In genomic region chr5:107868905-107869424, GRCm38 (mm10) we compare ENCODE assay signal across 8 mouse cellular contexts. TPM values are rescaled to one million over a fixed set of nuclear protein-coding genes. Genes with fewer than 3 reads are reported as not detected.
A peak's percentile ranks its signal among the peaks of the same experiment; 100 is the strongest.
DNase-seq lines count a peak whose midpoint lies in the region; ATAC-seq lines count a peak whose summit lies in the region.

No protein-coding gene starts in this region.

- under 1% methylated on average over 58 of the region's 58 CpGs for WGBS in embryonic facial prominence, embryonic 11.5 days
- under 1% methylated on average over 58 of the region's 58 CpGs for WGBS in midbrain, embryonic 11.5 days

- peak; percentile 99 for ATAC-seq in embryonic facial prominence, embryonic 11.5 days (replicated peaks; ENCODE audit: insufficient number of reproducible peaks, low FRiP score, low TSS enrichment, low read depth)
- ATAC-seq in midbrain, embryonic 11.5 days (ENCODE audit: low FRiP score), result peak; percentile 99

- no peaks in the 10 kb centered on the region for H3K9me3 ChIP-seq in embryonic facial prominence, embryonic 11.5 days (replicated peaks; ENCODE audit: control insufficient read depth, low read length)
- no peaks in the 10 kb centered on the region for H3K9me3 ChIP-seq in midbrain, embryonic 11.5 days (ENCODE audit: control insufficient read depth, low read length)

- peak overlapping the region; percentile 95 for H3K9ac ChIP-seq in embryonic facial prominence, embryonic 11.5 days (replicated peaks; ENCODE audit: low read length)
- peak overlapping the region; percentile 77 for H3K9ac ChIP-seq in midbrain, embryonic 11.5 days (ENCODE audit: low read length)

- H3K36me3 ChIP-seq in embryonic facial prominence, embryonic 11.5 days (replicated peaks; ENCODE audit: control insufficient read depth, insufficient read depth, low read depth, low read length), result no peaks in the 10 kb centered on the region
- no peaks in the 10 kb centered on the region for H3K36me3 ChIP-seq in midbrain, embryonic 11.5 days (ENCODE audit: control insufficient read depth, insufficient read depth, low read length)

- peak; percentile 93 for DNase-seq in 3134 (ENCODE audit: extremely low read depth, insufficient read length, low spot score)
- DNase-seq in adrenal gland, postnatal 25 days, result peak; percentile 94
- DNase-seq in embryonic facial prominence, embryonic 11.5 days (ENCODE audit: low spot score), result peak; percentile 96
- peak; percentile 100 for DNase-seq in heart, adult 11 months
- peak; percentile 96 for DNase-seq in kidney, adult 11 months
- peak; percentile 94 for DNase-seq in left cerebral cortex, postnatal 4 days
- DNase-seq in midbrain, embryonic 11.5 days (ENCODE audit: low spot score, missing footprints), result peak; percentile 98
- peak; percentile 81 for DNase-seq in skeletal muscle tissue, adult 2 months (ENCODE audit: low read depth, low spot score)

- H3K4me3 ChIP-seq in embryonic facial prominence, embryonic 11.5 days (ENCODE audit: low read depth, low read length), result peak overlapping the region; percentile 89
- peak overlapping the region; percentile 73 for H3K4me3 ChIP-seq in midbrain, embryonic 11.5 days (ENCODE audit: low read depth, low read length)

- no peaks in the 10 kb centered on the region for H3K27me3 ChIP-seq in embryonic facial prominence, embryonic 11.5 days (ENCODE audit: control insufficient read depth, insufficient read depth, low read length)
- H3K27me3 ChIP-seq in midbrain, embryonic 11.5 days (ENCODE audit: control insufficient read depth, insufficient read depth, low read length), result no peaks in the 10 kb centered on the region; the same call in 1 of the 2 replicates

- H3K4me2 ChIP-seq in embryonic facial prominence, embryonic 11.5 days (ENCODE audit: low read depth, low read length), result peak overlapping the region; percentile 57
- peak overlapping the region; percentile 72 for H3K4me2 ChIP-seq in midbrain, embryonic 11.5 days

- H3K4me1 ChIP-seq in embryonic facial prominence, embryonic 11.5 days (ENCODE audit: control insufficient read depth, insufficient read depth, low read length), result no peaks in the 10 kb centered on the region
- H3K4me1 ChIP-seq in midbrain, embryonic 11.5 days (ENCODE audit: control insufficient read depth, insufficient read depth, low read length), result 0 out of 2 replicates have a peak, but pooled peaks cover 2% of the 10 kb centered on the region

- intact Hi-C loops in left cerebral cortex, postnatal 4 days (cut with DNase I), result no loop called here

- peak overlapping the region; percentile 96 for H3K27ac ChIP-seq in embryonic facial prominence, embryonic 11.5 days (replicated peaks; ENCODE audit: low read depth, low read length)
- peak overlapping the region; percentile 91 for H3K27ac ChIP-seq in midbrain, embryonic 11.5 days (ENCODE audit: low read depth, low read length)

RNA-seq across cellular contexts. Expression of gene Evi5, which starts 5.9 kb away (rescaled TPM):
- total RNA-seq in adrenal gland, postnatal 25 days (2021), result 63.0 TPM in 2 replicates
- 61.7 and 64.2 TPM in 2 replicates for polyA plus RNA-seq in embryonic facial prominence, embryonic 11.5 days (2014; fragmentation: Nextera tagmentation; extraction: Ambion mirVana)
- 10 to 100 TPM; 69.0 to 75.8 TPM for total RNA-seq in left cerebral cortex, postnatal 4 days (2021)
- 41.3 and 44.2 TPM in 2 replicates for polyA plus RNA-seq in midbrain, embryonic 11.5 days (2014; fragmentation: Nextera tagmentation; extraction: Ambion mirVana)

RNA-seq across cellular contexts. Expression of gene Rpl5, which starts 31.3 kb away (rescaled TPM):
- total RNA-seq in adrenal gland, postnatal 25 days (2021), result 71.3 and 77.7 TPM in 2 replicates
- 82.8 and 84.2 TPM in 2 replicates for polyA plus RNA-seq in embryonic facial prominence, embryonic 11.5 days (2014; fragmentation: Nextera tagmentation; extraction: Ambion mirVana)
- 100 to 1,000 TPM; 147 to 148 TPM for total RNA-seq in left cerebral cortex, postnatal 4 days (2021)
- polyA plus RNA-seq in midbrain, embryonic 11.5 days (2014; fragmentation: Nextera tagmentation; extraction: Ambion mirVana), result 74.7 and 77.4 TPM in 2 replicates

RNA-seq across cellular contexts. Expression of gene Ube2d2b, which starts 39.1 kb away (rescaled TPM):
- not detected in 2 replicates for total RNA-seq in adrenal gland, postnatal 25 days (2021)
- polyA plus RNA-seq in embryonic facial prominence, embryonic 11.5 days (2014; fragmentation: Nextera tagmentation; extraction: Ambion mirVana), result 0.24 and 0.25 TPM in 2 replicates
- not detected for total RNA-seq in left cerebral cortex, postnatal 4 days (2021)
- not detected in 2 replicates for polyA plus RNA-seq in midbrain, embryonic 11.5 days (2014; fragmentation: Nextera tagmentation; extraction: Ambion mirVana)

Comparison
In these comparisons a context has a peak if more than half of its experiments do, and no peak if none do; other contexts are left out.
1. Peak in every context shown above with its lines: DNase-seq, ATAC-seq, H3K4me3 ChIP-seq and H3K27ac ChIP-seq.